Mouse (Mus musculus): ENCODE data around the gene Gpalpp1.

Gpalpp1 gene

DNA sequence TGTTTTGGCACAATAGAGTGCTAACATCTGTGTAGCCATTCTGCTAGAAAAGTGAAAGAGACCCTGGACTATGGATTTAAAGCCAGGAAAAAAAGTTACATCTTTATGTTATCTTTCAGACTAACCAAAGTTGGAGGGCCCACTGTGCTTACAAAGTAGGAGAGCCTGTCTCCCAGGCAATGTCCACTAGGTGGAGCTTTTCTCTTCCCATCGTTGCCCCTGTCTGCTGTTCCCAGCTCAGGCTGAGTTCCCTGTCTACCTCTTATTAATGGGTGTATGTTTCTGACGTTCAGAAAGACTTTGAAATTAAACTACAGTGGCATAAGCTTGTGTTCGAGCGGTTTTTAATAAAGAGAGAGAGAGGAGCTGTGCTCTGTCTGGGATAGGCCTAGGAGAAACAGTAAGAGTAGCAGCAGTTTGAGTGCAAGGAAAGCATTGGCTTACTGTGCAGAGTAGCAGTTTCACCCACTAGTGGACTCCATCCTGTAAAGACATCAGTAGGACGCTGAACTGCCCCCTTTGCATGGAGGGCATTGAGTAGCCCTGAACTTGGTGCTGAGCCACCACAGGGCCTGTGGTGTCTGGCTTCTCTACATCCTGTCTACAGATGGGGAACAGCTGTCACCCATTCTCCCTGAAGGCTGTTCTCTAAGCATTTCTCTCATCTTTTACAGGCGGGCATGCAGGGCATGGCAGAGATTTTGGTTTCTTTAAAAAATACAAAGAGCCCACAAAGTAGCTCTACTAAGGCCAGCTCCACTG is 11.5 kb upstream of the Gpalpp1 start:
- in situ Hi-C loops (cut with MboI; ENCODE audit: low pct_unique_long_range_greater_than_20kb in 1 of 2, low sequenced_read_pairs in 2 of 2, unreplicated experiment in 1 of 2) = no loop called here

DNA sequence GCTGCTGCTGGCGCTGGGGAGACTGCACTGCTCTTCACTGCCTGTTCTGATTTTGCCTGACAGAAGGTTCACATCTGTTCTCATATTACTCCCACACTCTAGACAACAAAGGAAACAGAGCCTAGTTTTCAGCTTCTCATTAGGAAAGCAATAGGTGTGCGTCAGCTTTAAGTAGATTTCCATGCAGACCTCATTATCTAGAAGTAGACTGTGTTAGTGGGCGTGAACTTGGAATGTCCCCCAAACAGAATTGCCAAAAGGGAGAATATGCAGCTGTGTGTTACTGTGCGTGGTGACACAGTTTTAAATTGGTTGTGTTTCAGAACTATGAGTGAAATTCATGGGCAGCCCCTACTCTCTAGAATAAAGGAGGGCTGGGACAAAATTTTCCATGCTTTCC is 9.9 kb upstream of the Gpalpp1 start:
- in situ Hi-C loops (cut with MboI; ENCODE audit: low pct_unique_long_range_greater_than_20kb in 1 of 2, low sequenced_read_pairs in 2 of 2, unreplicated experiment in 1 of 2) = no loop called here

DNA sequence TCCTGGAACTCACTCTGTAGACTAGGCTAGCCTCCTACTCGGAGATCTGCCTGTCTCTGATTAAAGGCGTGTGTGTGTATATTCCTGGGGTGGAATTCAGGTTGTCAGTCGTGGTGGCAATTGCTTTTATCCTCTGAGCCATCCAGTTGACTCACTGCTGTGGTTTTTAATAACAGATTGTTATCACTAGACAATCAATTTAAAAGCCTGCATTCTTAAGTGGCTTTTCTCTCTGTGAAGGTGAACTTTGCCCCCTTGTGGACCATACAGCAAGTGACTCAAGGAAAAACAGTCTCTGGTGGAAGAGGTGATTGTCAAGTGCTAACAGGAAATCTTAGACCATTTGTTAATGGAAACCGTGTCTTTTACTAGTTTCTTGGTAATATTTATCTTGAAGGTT is 8.4 kb upstream of the Gpalpp1 start:
- in situ Hi-C loops (cut with MboI; ENCODE audit: low pct_unique_long_range_greater_than_20kb in 1 of 2, low sequenced_read_pairs in 2 of 2, unreplicated experiment in 1 of 2) = no loop called here

DNA sequence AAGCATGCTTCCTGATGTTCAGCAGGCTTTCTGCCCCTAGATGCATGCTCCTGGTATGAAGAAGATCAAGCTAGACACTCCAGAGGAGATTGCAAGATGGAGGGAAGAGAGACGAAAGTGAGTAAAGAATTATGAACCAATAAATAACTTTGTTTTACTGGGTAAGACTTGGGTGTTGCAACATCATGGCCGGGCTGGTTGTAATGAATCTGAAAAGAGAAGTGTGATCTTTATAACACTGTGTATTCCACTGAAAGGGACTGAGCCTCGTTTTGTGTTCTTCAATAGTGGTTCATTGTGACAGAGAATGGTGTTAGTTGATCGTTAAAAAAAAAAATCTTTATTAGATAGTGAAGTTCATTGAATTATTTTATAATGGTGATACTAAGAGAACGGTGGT is 5.2 kb upstream of the Gpalpp1 start:
- in situ Hi-C loops (cut with MboI; ENCODE audit: low pct_unique_long_range_greater_than_20kb in 1 of 2, low sequenced_read_pairs in 2 of 2, unreplicated experiment in 1 of 2) = no loop called here

DNA sequence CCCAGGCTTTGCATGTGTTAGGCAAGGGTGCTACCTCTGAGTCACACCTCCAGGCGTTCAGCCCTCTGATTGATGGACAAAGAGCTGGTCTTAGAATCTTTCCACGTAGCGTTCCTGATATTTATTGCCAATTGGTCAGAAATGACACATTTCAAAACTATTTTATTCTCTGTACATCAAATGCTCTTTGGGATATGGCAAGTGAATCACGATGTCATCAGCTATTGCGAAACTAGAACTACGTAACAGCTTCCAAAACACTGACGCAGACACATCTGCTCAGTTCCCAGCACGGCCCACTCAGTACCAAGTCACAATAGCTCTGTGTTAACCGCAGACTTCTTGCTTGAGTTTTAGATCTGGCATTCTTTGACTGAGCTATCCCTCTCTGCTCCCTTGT is 11.0 kb downstream of the Gpalpp1 start:
- in situ Hi-C loops (cut with MboI; ENCODE audit: low pct_unique_long_range_greater_than_20kb in 1 of 2, low sequenced_read_pairs in 2 of 2, unreplicated experiment in 1 of 2) = no loop called here

GRCm38 (mm10) chr14:76097815-76098214 is 12.7 kb downstream of the Gpalpp1 start:
- in situ Hi-C loops (cut with MboI; ENCODE audit: low pct_unique_long_range_greater_than_20kb in 1 of 2, low sequenced_read_pairs in 2 of 2, unreplicated experiment in 1 of 2) = no loop called here

GRCm38 (mm10) chr14:76097244-76097643 is 13.3 kb downstream of the Gpalpp1 start:
- in situ Hi-C loops (cut with MboI; ENCODE audit: low pct_unique_long_range_greater_than_20kb in 1 of 2, low sequenced_read_pairs in 2 of 2, unreplicated experiment in 1 of 2) = no loop called here

DNA sequence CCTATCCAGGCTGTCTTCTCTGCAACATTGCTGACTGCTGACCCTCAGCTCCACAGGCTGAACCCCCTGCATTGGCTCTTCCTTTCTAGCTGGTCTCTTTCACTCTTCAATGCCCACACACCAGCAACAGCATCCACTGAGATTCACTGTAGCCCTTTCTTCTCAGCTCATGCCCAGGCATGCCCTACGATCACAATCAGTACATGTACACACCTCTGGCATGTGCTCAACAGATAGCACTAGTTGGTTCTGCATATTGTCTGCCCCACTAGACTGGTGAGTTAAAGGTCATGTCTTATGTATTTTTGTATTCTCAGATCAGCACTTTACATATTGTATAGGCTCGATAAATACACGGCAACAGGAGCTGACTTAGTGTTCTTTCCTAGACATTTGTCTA is 26.4 kb downstream of the Gpalpp1 start:
- in situ Hi-C loops (cut with MboI; ENCODE audit: low pct_unique_long_range_greater_than_20kb in 1 of 2, low sequenced_read_pairs in 2 of 2, unreplicated experiment in 1 of 2) = no loop called here

GRCm38 (mm10) chr14:76082086-76082636 is 28.4 kb downstream of the Gpalpp1 start:
- in situ Hi-C loops (cut with MboI; ENCODE audit: low pct_unique_long_range_greater_than_20kb in 1 of 2, low sequenced_read_pairs in 2 of 2, unreplicated experiment in 1 of 2) = no loop called here

DNA sequence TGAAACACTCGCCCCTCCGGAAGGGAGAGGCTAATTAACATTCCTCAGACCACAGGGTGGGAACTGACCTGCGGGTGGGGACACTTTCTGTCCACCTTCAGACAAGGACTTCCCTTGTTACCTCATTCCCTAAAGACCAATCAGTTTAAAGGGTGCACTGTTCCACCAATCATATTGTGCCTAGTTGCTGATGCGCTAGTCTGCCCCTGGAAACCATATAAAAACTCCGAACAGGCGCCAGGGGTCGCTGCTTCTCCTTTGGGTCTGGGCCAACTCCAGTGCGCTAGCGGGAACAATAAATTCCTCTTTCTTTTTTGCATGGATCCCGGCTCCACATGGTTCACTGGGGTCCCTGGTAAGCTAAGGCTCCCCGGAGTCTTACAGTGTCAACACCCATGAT is 29.1 kb downstream of the Gpalpp1 start:
- in situ Hi-C loops (cut with MboI; ENCODE audit: low pct_unique_long_range_greater_than_20kb in 1 of 2, low sequenced_read_pairs in 2 of 2, unreplicated experiment in 1 of 2) = no loop called here

GRCm38 (mm10) chr14:76077088-76077491 is 33.5 kb downstream of the Gpalpp1 start:
- in situ Hi-C loops (cut with MboI; ENCODE audit: low pct_unique_long_range_greater_than_20kb in 1 of 2, low sequenced_read_pairs in 2 of 2, unreplicated experiment in 1 of 2) = loop anchor here (5.0 to 10.0 kb wide), 2 partner anchors 180 to 182 kb away; no protein-coding TSS in a partner anchor

GRCm38 (mm10) chr14:76076602-76077001 is 34.0 kb downstream of the Gpalpp1 start:
- in situ Hi-C loops (cut with MboI; ENCODE audit: low pct_unique_long_range_greater_than_20kb in 1 of 2, low sequenced_read_pairs in 2 of 2, unreplicated experiment in 1 of 2) = loop anchor here (5.0 to 10.0 kb wide), 2 partner anchors 179 to 182 kb away; no protein-coding TSS in a partner anchor

GRCm38 (mm10) chr14:76075721-76076120 is 34.8 kb downstream of the Gpalpp1 start:
- in situ Hi-C loops (cut with MboI; ENCODE audit: low pct_unique_long_range_greater_than_20kb in 1 of 2, low sequenced_read_pairs in 2 of 2, unreplicated experiment in 1 of 2) = loop anchor here (5.0 to 10.0 kb wide), 2 partner anchors 178 to 181 kb away; no protein-coding TSS in a partner anchor

GRCm38 (mm10) chr14:76074206-76074605 is 36.4 kb downstream of the Gpalpp1 start:
- in situ Hi-C loops (cut with MboI; ENCODE audit: low pct_unique_long_range_greater_than_20kb in 1 of 2, low sequenced_read_pairs in 2 of 2, unreplicated experiment in 1 of 2) = loop anchor here in 1 of 2 experiments (10.0 kb wide), 1 partner anchor 179 kb away; no protein-coding TSS in a partner anchor

DNA sequence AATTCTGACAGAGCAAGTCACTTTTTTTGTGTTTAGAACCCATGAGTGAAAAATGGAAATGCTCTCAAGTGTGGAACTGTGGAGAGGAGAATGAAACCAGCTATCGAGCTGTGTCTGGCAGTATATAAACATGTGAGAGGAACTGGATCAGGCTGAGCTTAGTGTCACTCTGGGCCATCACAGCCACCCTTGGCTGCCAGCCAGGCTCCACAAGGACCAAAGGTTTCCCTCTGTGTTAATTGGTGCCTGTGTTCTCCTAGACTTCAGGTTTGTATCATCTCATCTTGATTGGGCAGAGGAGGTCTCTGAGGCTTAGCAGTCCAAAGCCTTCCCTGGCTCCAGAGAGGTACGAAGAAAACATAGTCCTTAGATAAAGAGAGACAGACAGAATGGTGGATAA is 37.9 kb downstream of the Gpalpp1 start:
- in situ Hi-C loops (cut with MboI; ENCODE audit: low pct_unique_long_range_greater_than_20kb in 1 of 2, low sequenced_read_pairs in 2 of 2, unreplicated experiment in 1 of 2) = loop anchor here in 1 of 2 experiments (10.0 kb wide), 1 partner anchor 178 kb away; no protein-coding TSS in a partner anchor

DNA sequence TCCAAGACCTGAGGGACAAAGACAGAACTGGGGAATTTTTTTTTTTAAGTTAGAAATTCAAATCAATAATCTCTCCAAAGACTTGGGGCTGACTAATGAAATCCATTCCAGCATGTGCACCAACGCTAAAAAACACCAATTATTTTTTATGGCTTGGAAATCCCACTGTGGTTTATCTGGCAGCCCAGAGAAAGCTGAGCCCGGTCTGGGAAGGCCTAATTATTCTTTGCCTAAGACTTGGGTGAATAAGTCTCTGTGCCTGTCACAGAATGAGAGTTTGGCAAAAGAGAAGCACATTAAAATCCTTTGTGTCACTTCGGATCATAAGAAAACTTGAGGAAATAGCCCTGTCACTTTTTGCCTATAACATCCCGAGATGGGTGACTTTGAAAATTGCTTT is 41.3 kb downstream of the Gpalpp1 start:
- in situ Hi-C loops (cut with MboI; ENCODE audit: low pct_unique_long_range_greater_than_20kb in 1 of 2, low sequenced_read_pairs in 2 of 2, unreplicated experiment in 1 of 2) = no loop called here

- in situ Hi-C loops (cut with MboI; ENCODE audit: low pct_unique_long_range_greater_than_20kb in 1 of 2, low sequenced_read_pairs in 2 of 2, unreplicated experiment in 1 of 2) = no loop called here
These were observed 42.3 kb downstream of the Gpalpp1 start for GRCm38 (mm10) chr14:76068296-76068695.

- in situ Hi-C loops (cut with MboI; ENCODE audit: low pct_unique_long_range_greater_than_20kb in 1 of 2, low sequenced_read_pairs in 2 of 2, unreplicated experiment in 1 of 2) = no loop called here
These were observed 43.3 kb downstream of the Gpalpp1 start for GRCm38 (mm10) chr14:76067237-76067636.

GRCm38 (mm10) chr14:76059441-76059840 is 51.1 kb downstream of the Gpalpp1 start:
- in situ Hi-C loops (cut with MboI; ENCODE audit: low pct_unique_long_range_greater_than_20kb in 1 of 2, low sequenced_read_pairs in 2 of 2, unreplicated experiment in 1 of 2) = no loop called here

GRCm38 (mm10) chr14:76053726-76054125 is 56.8 kb downstream of the Gpalpp1 start:
- in situ Hi-C loops (cut with MboI; ENCODE audit: low pct_unique_long_range_greater_than_20kb in 1 of 2, low sequenced_read_pairs in 2 of 2, unreplicated experiment in 1 of 2) = no loop called here
